Mouse (Mus musculus) intestine, postnatal 0 days (tissue): ENCODE measurements around the gene Gm10837. TPM values are rescaled to one million over a fixed set of nuclear protein-coding genes. Genes with fewer than 3 reads are reported as not detected.
A peak's percentile ranks its signal among the peaks of the same experiment; 100 is the strongest.

Experiments used
- ATAC-seq: fragments of 200-750 bp; cut with Nextera tagmentation; 2 replicates; pipeline ENCODE4 v1.8.0; 2017; ENCODE audit warnings: mild to moderate bottlenecking, moderate TSS enrichment, moderate library complexity
- H3K27ac ChIP-seq: fragments of 300-500 bp; sonication (generic); 2 replicates; pipeline ENCODE4 v1.5.1; 2014; ENCODE audit warnings: mild to moderate bottlenecking, low read depth, low read length, moderate library complexity
- H3K27me3 ChIP-seq: fragments of 300-500 bp; sonication (generic); replicated peaks from 2 replicates; pipeline ENCODE4 v1.6.1; 2014; ENCODE audit warnings: low read length, mixed read lengths; ENCODE audit not compliant: control insufficient read depth, insufficient read depth
- H3K36me3 ChIP-seq: fragments of 300-500 bp; sonication (generic); 2 replicates; pipeline ENCODE4 v1.6.1; 2014; ENCODE audit warnings: mild to moderate bottlenecking, moderate library complexity; ENCODE audit not compliant: control insufficient read depth, insufficient read depth
- H3K4me1 ChIP-seq: fragments of 300-500 bp; sonication (generic); replicated peaks from 2 replicates; pipeline ENCODE4 v1.6.1; 2014; ENCODE audit warnings: antibody characterized with exemption, low read length, mixed read lengths; ENCODE audit not compliant: control insufficient read depth, insufficient read depth
- H3K4me2 ChIP-seq: fragments of 300-500 bp; sonication (generic); replicated peaks from 2 replicates; pipeline ENCODE4 v1.6.1; 2014; ENCODE audit warnings: low read depth, mild to moderate bottlenecking, moderate library complexity
- H3K4me3 ChIP-seq: fragments of 300-500 bp; sonication (generic); 2 replicates; pipeline ENCODE4 v1.5.1; 2014; ENCODE audit warnings: low read depth, low read length
- H3K9ac ChIP-seq: fragments of 300-500 bp; sonication (generic); 2 replicates; pipeline ENCODE4 v1.6.1; 2014; ENCODE audit warnings: mild to moderate bottlenecking, low read depth, low read length
- H3K9me3 ChIP-seq: fragments of 300-500 bp; sonication (generic); 2 replicates; pipeline ENCODE4 v1.6.1; 2016; ENCODE audit warnings: mixed run types; ENCODE audit not compliant: control insufficient read depth
- CTCF ChIP-seq: sonication (generic); IDR thresholded peaks from 2 replicates; pipeline ENCODE4 v1.5.1; 2016; ENCODE audit warnings: low read depth, mild to moderate bottlenecking, control low read depth, antibody characterized with exemption, moderate library complexity
- WGBS: fragments of 180-500 bp; shearing (Covaris S2); extraction: QIAGEN DNeasy Blood & Tissue Kit; methylation state at CpG from one replicate; pipeline ENCODE4 v1.1.7; 2014; 5-methylcytosine and 5-hydroxymethylcytosine counted together
- polyA plus RNA-seq: library from polyadenylated mRNA; unstranded; fragments of >200 nt; fragmentation: Nextera tagmentation; extraction: Ambion mirVana; gene quantifications from 2 replicates; pipeline ENCODE4 v1.2.1, GENCODE M21; 2015

The Gm10837 gene
- polyA plus RNA-seq, 1 experiment from 2014 or later = not detected

- 0% methylated on average over 38 of the region's 62 CpGs for WGBS
- no peak for TF ChIP-seq CTCF
- Histone ChIP-seq H3K27ac (no peak overlapping the region), H3K9me3 (no peaks in the 10 kb centered on the region), H3K9ac (no peak overlapping the region; the same call in 1 of the 2 replicates), H3K36me3 (no peaks in the 10 kb centered on the region), H3K4me3 (peak overlapping the region; percentile 52), H3K27me3 (peaks cover 94% of the 10 kb centered on the region), H3K4me2 (peak overlapping the region; percentile 91), H3K4me1 (peaks cover 8% of the 10 kb centered on the region; the same call in 1 of the 2 replicates)
- ATAC-seq = peak; percentile 29; the same call in 1 of the 2 replicates
Measured at GRCm38 (mm10) chr14:122464351-122464762, 26.0 kb upstream of the Gm10837 start.

- TF ChIP-seq CTCF = no peak
- Histone ChIP-seq H3K9me3 (no peaks in the 10 kb centered on the region), H3K36me3 (no peaks in the 10 kb centered on the region), H3K27ac (no peak within 1 kb of the TSS), H3K4me1 (peaks cover 8% of the 10 kb centered on the region; the same call in 1 of the 2 replicates), H3K4me2 (peak within 1 kb of the TSS; percentile 91), H3K9ac (no peak within 1 kb of the TSS), H3K27me3 (peaks cover 96% of the 10 kb centered on the region), H3K4me3 (peak within 1 kb of the TSS; percentile 52)
- ATAC-seq = no peak
- under 1% methylated on average over 51 of the region's 62 CpGs for WGBS
Measured at GRCm38 (mm10) chr14:122464763-122465741, 25.3 kb upstream of the Gm10837 start, which contains the start of gene Zic5. Gene Zic5 (minus strand): TSS chr14:122465677.

GRCm38 (mm10) chr14:122465931-122466490, 24.4 kb upstream of the Gm10837 start:
- Histone ChIP-seq H3K4me3 (peak overlapping the region; percentile 52; the same call in 1 of the 2 replicates), H3K9ac (no peak overlapping the region), H3K36me3 (no peaks in the 10 kb centered on the region), H3K4me1 (peaks cover 8% of the 10 kb centered on the region; the same call in 1 of the 2 replicates), H3K4me2 (no peak overlapping the region), H3K27ac (no peak overlapping the region), H3K9me3 (no peaks in the 10 kb centered on the region), H3K27me3 (peaks cover 99% of the 10 kb centered on the region)
- no peak for ATAC-seq
- no peak for TF ChIP-seq CTCF
- 25% methylated on average over 13 of the region's 13 CpGs for WGBS

- H3K9me3 ChIP-seq = no peaks in the 10 kb centered on the region
- H3K27ac ChIP-seq = no peak overlapping the region
- H3K4me2 ChIP-seq = no peak overlapping the region
- H3K4me1 ChIP-seq = peaks cover 8% of the 10 kb centered on the region; the same call in 1 of the 2 replicates
- H3K9ac ChIP-seq = no peak overlapping the region
- H3K27me3 ChIP-seq = peaks cover 100% of the 10 kb centered on the region
- H3K4me3 ChIP-seq = no peak overlapping the region
- ATAC-seq = no peak
- WGBS = 46% methylated on average over 7 of the region's 7 CpGs
- no peak for TF ChIP-seq CTCF
- no peaks in the 10 kb centered on the region for H3K36me3 ChIP-seq
Measured at GRCm38 (mm10) chr14:122466756-122467362, 23.5 kb upstream of the Gm10837 start.

- Histone ChIP-seq H3K9ac (no peak overlapping the region), H3K27ac (no peak overlapping the region), H3K4me2 (no peak overlapping the region), H3K9me3 (no peaks in the 10 kb centered on the region), H3K4me3 (no peak overlapping the region), H3K27me3 (peaks cover 99% of the 10 kb centered on the region), H3K4me1 (peaks cover 8% of the 10 kb centered on the region; the same call in 1 of the 2 replicates), H3K36me3 (no peaks in the 10 kb centered on the region)
- WGBS = 8% methylated on average over 23 of the region's 23 CpGs
- no peak for TF ChIP-seq CTCF
- ATAC-seq = no peak
Measured at GRCm38 (mm10) chr14:122467926-122468841, 22.2 kb upstream of the Gm10837 start.
